Mouse (Mus musculus): ENCODE measurements around the gene Gstm6. TPM values are rescaled to one million over a fixed set of nuclear protein-coding genes. Genes with fewer than 3 reads are reported as not detected.
A peak's percentile ranks its signal among the peaks of the same experiment; 100 is the strongest.
"Not testable (repeated sequence)": the region's sequence is repeated elsewhere in the genome, so short reads cannot be mapped to it uniquely, and the experiment has no call there.

The Gstm6 gene
- total RNA-seq (2021): 1 to 10 TPM; 1.6 to 3.2 TPM

GRCm38 (mm10) chr3:107943239-107943990 lies at the start of gene Gstm6:
TSS of gene Gstm6 (minus strand) at chr3:107943749.
- DNase-seq (ENCODE audit: low spot score): no peak
- intact Hi-C loops (cut with DNase I): no loop called here

- intact Hi-C loops (cut with DNase I): no loop called here
- DNase-seq (ENCODE audit: low spot score): peak; percentile 48
Observed at GRCm38 (mm10) chr3:107986041-107986562, 42.6 kb upstream of the Gstm6 start, which contains the start of gene Gstm2. TSS of gene Gstm2 (minus strand) at chr3:107986453.

DNA sequence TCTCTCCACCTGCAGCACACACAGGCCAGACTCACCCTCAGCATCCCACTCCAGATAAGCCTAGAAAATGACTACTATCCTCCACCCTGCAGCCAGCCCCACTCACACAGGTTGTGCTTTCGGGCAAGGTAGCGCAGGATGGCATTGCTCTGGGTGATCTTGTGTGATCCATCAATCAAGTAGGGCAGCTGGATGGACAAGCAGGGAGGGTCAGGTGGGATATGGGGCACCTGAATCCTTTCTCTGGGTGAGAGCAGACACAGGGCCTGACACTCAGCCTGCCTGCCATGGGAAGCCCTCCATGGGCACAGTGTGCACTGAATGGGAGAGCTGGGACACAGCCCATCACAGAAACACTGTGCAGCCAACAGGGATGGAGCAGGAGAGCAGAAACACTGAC lies 41.6 kb upstream of the Gstm6 start:
- DNase-seq (ENCODE audit: low spot score); intact Hi-C loops (cut with DNase I): not testable (repeated sequence)

GRCm38 (mm10) chr3:107984471-107984870 lies 40.9 kb upstream of the Gstm6 start:
- DNase-seq (ENCODE audit: low spot score): no peak
- intact Hi-C loops (cut with DNase I): no loop called here

DNA sequence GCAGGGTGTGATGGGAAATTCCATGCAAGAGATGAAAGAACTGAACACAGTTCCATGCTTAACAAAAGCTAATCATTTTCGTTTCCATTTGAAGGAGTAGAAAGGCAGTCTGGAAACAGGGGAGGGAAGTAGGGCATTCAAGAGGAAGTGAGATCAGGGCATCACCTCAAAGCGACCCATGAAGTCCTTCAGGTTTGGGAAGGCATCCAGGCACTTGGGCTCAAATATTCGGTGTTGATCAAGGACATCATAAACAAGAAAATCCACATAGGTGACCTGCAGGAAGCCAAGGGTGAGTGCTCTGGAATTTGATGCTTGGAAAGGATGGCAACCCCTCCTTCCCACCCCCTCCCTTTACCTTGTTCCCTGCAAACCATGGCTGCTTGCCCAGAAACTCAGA lies 40.2 kb upstream of the Gstm6 start:
- intact Hi-C loops (cut with DNase I): no loop called here
- DNase-seq (ENCODE audit: low spot score): no peak

- intact Hi-C loops (cut with DNase I): no loop called here
- DNase-seq (ENCODE audit: low spot score): no peak
Observed at GRCm38 (mm10) chr3:107982726-107983125, 39.2 kb upstream of the Gstm6 start.

GRCm38 (mm10) chr3:107981261-107981660 lies 37.7 kb upstream of the Gstm6 start:
- intact Hi-C loops (cut with DNase I): no loop called here

DNA sequence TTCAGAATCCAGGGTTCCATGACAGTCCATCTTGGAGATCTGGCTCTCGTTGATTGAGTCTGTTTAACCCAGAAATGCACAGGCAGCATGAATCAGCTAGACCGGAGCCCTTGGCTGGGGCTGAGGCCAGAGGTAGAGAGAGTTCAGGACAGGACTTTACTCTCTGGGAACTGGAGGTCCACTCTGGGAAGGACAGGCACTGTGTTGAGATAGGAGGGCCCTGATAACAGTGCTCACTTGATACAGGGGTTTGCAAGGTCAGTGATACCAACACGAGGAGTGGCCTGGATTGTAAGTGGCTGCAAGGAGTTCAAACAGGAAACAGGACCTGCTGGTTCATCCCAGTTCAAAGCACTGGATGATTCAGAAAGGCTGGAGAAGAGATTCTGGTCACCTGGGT lies 34.1 kb upstream of the Gstm6 start:
- no peak for DNase-seq (ENCODE audit: low spot score)
- intact Hi-C loops (cut with DNase I): no loop called here

More at GRCm38 (mm10) chr3:107981261-107981660, 37.7 kb upstream of the Gstm6 start:
- no peak for DNase-seq (ENCODE audit: low spot score)

GRCm38 (mm10) chr3:107974237-107974636 lies 30.7 kb upstream of the Gstm6 start:
- intact Hi-C loops (cut with DNase I): no loop called here
- no peak for DNase-seq (ENCODE audit: low spot score)

GRCm38 (mm10) chr3:107972070-107972469 lies 28.5 kb upstream of the Gstm6 start:
- intact Hi-C loops (cut with DNase I): no loop called here
- no peak for DNase-seq (ENCODE audit: low spot score)

GRCm38 (mm10) chr3:107971101-107971500 lies 27.6 kb upstream of the Gstm6 start:
- intact Hi-C loops (cut with DNase I); DNase-seq (ENCODE audit: low spot score): not testable (repeated sequence)

- DNase-seq (ENCODE audit: low spot score): no peak
- intact Hi-C loops (cut with DNase I): no loop called here
Observed at GRCm38 (mm10) chr3:107968724-107969395, 25.3 kb upstream of the Gstm6 start, which contains the start of gene Gstm3. TSS of gene Gstm3 (minus strand) at chr3:107969283.

DNA sequence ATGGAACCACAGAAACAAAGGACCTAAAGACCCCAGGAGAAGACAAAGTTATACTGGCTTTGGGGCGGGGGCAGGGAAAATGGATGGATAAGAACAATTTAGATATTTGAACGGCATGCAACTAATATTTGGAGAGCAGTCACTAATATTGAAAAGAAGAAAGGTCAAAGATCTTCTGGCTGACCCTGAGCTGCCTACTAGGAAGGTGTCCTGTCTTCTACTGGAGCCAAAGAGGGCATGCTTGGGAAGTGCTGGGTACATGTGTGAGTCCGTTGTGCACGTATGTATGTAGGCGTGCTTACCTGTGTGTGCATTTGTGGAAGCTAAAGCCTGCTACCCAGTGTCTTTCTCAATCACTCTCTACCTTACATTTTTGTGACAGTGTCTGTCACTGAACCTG lies 23.1 kb upstream of the Gstm6 start:
- intact Hi-C loops (cut with DNase I): no loop called here

GRCm38 (mm10) chr3:107965592-107965991 lies 22.0 kb upstream of the Gstm6 start:
- intact Hi-C loops (cut with DNase I): no loop called here
- DNase-seq (ENCODE audit: low spot score): no peak

More for the DNA sequence above, 23.1 kb upstream of the Gstm6 start:
- no peak for DNase-seq (ENCODE audit: low spot score)

GRCm38 (mm10) chr3:107964656-107965308 lies 21.2 kb upstream of the Gstm6 start:
- intact Hi-C loops (cut with DNase I): no loop called here
- no peak for DNase-seq (ENCODE audit: low spot score)

- intact Hi-C loops (cut with DNase I): no loop called here
- no peak for DNase-seq (ENCODE audit: low spot score)
Observed at GRCm38 (mm10) chr3:107964026-107964425, 20.5 kb upstream of the Gstm6 start.

DNA sequence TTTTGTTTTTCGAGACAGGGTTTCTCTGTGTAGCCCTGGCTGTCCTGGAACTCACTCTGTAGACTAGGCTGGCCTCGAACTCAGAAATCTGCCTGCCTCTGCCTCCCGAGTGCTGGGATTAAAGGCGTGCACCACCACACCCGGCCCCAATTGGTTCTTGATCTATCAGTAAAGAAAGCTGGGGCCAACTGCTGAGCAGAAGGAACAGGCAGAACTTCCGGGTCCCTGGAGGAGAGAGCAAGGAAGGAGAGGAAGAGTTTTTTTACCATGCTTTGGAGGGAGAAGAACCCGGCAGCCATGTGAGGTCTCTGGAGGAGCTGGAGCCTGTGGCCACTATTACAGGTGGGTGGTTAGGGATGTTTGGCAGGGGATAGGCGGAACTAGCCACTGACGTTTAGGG lies 11.7 kb upstream of the Gstm6 start:
- intact Hi-C loops (cut with DNase I); DNase-seq (ENCODE audit: low spot score): not testable (repeated sequence)

GRCm38 (mm10) chr3:107953906-107954305 lies 10.4 kb upstream of the Gstm6 start:
- DNase-seq (ENCODE audit: low spot score): no peak
- intact Hi-C loops (cut with DNase I): loop anchor here (2.0 to 5.0 kb wide), 2 partner anchors 65 to 108 kb away; no protein-coding TSS in a partner anchor

GRCm38 (mm10) chr3:107953328-107953755 lies 9.8 kb upstream of the Gstm6 start:
- peak; percentile 60 for DNase-seq (ENCODE audit: low spot score)
- intact Hi-C loops (cut with DNase I): loop anchor here (2.0 to 5.0 kb wide), 2 partner anchors 65 to 109 kb away; no protein-coding TSS in a partner anchor

- no peak for DNase-seq (ENCODE audit: low spot score)
- intact Hi-C loops (cut with DNase I): loop anchor here (5.0 kb wide), 1 partner anchor 112 kb away; no protein-coding TSS in a partner anchor
Observed at GRCm38 (mm10) chr3:107950531-107950930, 7.0 kb upstream of the Gstm6 start.

Data from heart, postnatal 25 days (tissue).